Mouse (Mus musculus) midbrain, embryonic 13.5 days (tissue): ENCODE measurements around the gene Arnt2. TPM values are rescaled to one million over a fixed set of nuclear protein-coding genes. Genes with fewer than 3 reads are reported as not detected.

ENCODE experiments used
- ATAC-seq: fragments of 200-750 bp; cut with Nextera tagmentation; 2 replicates; pipeline ENCODE4 v1.8.0; 2017; ENCODE audit warnings: mild to moderate bottlenecking, moderate TSS enrichment, moderate library complexity
- H3K27ac ChIP-seq: fragments of 300-500 bp; sonication (generic); 2 replicates; pipeline ENCODE4 v1.5.1; 2015; ENCODE audit warnings: inconsistent platforms, mild to moderate bottlenecking, moderate library complexity
- H3K27me3 ChIP-seq: fragments of 300-500 bp; sonication (generic); 2 replicates; pipeline ENCODE4 v1.6.1; 2015; ENCODE audit warnings: mild to moderate bottlenecking, inconsistent platforms
- H3K36me3 ChIP-seq: fragments of 300-500 bp; sonication (generic); 2 replicates; pipeline ENCODE4 v1.6.1; 2015; ENCODE audit warnings: mild to moderate bottlenecking, inconsistent platforms
- H3K4me1 ChIP-seq: fragments of 300-500 bp; sonication (generic); replicated peaks from 2 replicates; pipeline ENCODE4 v1.6.1; 2015; ENCODE audit warnings: inconsistent platforms
- H3K4me2 ChIP-seq: fragments of 300-500 bp; sonication (generic); replicated peaks from 2 replicates; pipeline ENCODE4 v1.6.1; 2015; ENCODE audit warnings: moderate library complexity, mild to moderate bottlenecking, inconsistent platforms
- H3K4me3 ChIP-seq: fragments of 300-500 bp; sonication (generic); replicated peaks from 2 replicates; pipeline ENCODE4 v1.5.1; 2015; ENCODE audit warnings: mild to moderate bottlenecking, inconsistent platforms
- H3K9ac ChIP-seq: fragments of 300-500 bp; sonication (generic); replicated peaks from 2 replicates; pipeline ENCODE4 v1.6.1; 2015; ENCODE audit warnings: mild to moderate bottlenecking, inconsistent platforms
- H3K9me3 ChIP-seq: fragments of 300-500 bp; sonication (generic); 2 replicates; pipeline ENCODE4 v1.6.1; 2016; ENCODE audit warnings: mild to moderate bottlenecking, inconsistent platforms
- WGBS: fragments of 180-500 bp; shearing (Covaris S2); methylation state at CpG from one replicate; pipeline ENCODE4 v1.1.7; 2015; 5-methylcytosine and 5-hydroxymethylcytosine counted together
- polyA plus RNA-seq: library from polyadenylated mRNA; unstranded; fragments of >200 nt; fragmentation: Nextera tagmentation; extraction: Ambion mirVana; gene quantifications from 2 replicates; pipeline ENCODE4 v1.2.1, GENCODE M21; 2015

Gene Arnt2
- polyA plus RNA-seq, 1 experiment from 2014 or later = 77.1 TPM

DNA sequence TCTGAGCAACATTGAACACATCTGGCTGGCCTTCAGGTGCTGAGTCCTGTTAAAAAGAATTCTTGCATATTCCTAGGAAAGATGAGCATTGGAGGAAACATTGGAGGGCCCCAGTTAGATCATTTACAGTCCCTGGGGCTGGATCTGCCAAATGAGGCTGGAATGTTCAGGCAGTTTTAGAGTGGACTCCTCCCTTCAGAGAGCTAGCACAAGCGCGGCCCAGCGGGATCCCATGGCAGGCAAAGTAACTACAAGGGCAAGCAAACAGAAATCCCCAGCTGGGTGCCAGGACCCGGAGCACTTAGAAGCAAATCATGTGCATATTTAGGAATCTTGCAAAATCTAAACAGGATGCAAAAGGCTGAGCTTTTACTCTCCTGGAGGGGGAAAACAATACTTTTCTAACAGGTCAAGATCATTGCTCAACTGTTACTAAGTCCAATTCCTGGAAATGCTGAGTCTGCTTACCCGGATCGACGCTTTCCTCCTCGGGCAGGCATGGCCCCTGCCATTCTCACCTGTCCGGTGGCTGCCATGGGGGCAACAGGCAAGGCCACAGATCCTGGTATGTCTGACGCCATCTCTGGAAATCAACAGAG is 48.8 kb downstream of the Arnt2 start:
- Histone ChIP-seq H3K36me3 (peaks cover 42% of the 10 kb centered on the region), H3K27me3 (no peaks in the 10 kb centered on the region), H3K4me1 (peaks cover 19% of the 10 kb centered on the region), H3K27ac (no peak overlapping the region), H3K4me2 (no peak overlapping the region), H3K4me3 (no peak overlapping the region), H3K9me3 (no peaks in the 10 kb centered on the region), H3K9ac (no peak overlapping the region)
- ATAC-seq = no peak
- 79% methylated on average over 10 of the region's 10 CpGs for WGBS

DNA sequence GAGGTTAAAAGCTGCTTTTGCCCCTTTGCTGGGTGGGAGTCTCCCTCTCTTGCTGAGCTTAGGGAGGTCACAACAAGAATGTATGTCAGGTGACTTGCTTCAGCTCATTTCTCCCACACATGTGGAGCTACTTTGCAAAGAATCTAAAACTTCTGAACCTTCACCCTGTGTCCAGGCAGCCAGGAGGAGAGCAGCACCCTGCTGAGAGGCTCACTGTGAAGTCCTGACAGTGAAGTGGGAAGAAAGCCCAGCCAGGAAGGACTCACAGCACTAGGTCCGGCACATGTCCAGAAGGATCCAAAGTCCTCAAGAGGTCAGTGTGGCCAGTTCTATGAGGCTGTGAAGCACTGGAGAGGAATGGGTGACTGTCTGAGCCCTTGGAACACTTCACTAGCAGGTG is 51.5 kb downstream of the Arnt2 start:
- Histone ChIP-seq H3K9me3 (no peaks in the 10 kb centered on the region), H3K4me2 (no peak overlapping the region), H3K4me3 (no peak overlapping the region), H3K9ac (no peak overlapping the region), H3K36me3 (peaks cover 50% of the 10 kb centered on the region), H3K4me1 (0 out of 2 replicates have a peak, but pooled peaks cover 4% of the 10 kb centered on the region), H3K27me3 (no peaks in the 10 kb centered on the region), H3K27ac (no peak overlapping the region)
- no peak for ATAC-seq
- WGBS = 59% methylated on average over 1 of the region's 1 CpGs

DNA sequence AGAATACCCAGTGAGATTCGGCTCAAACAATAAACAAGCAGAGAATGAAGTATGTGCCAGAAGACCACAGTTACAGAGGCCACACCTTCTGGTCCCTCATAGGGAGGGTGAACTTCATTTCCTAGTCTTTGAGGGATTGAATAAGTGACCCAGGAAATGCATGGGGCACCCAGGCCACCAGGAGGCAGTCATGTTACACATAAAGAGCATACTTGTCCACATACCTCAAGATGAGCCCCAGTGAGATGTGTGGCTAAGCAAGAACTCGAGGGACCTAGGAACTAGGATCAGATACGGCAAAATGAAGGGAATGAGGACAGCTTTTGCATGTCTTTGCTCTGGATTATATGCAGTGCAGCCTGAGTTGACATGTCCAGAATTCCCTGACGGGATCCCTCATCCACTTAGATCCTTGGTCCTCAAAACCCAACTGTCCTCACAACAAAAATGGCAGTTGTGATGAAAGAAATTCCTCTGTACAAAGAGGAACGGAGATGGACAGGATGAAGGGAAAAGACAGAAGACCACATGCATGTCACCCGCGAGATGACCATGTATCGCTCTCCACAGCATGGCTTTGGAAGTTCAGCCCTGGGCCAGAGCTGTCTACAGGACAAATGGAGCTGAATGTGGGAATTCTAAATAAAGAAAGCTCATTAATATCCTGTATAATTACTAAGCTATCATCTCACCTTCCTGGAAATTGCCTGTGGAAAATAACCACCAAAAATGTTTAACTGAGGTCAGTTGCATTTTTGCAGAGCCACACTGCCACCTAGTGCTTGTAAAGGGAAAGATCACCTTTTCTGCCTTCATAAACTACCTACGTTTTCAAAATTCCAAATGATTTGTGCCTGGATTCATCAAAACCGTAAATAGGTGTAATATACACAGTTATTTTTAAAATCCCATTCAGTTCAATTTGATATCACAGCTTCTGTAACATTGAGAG is 54.1 kb downstream of the Arnt2 start:
- Histone ChIP-seq H3K4me2 (no peak overlapping the region), H3K4me1 (0 out of 2 replicates have a peak, but pooled peaks cover 2% of the 10 kb centered on the region), H3K27me3 (no peaks in the 10 kb centered on the region), H3K9me3 (no peaks in the 10 kb centered on the region), H3K4me3 (no peak overlapping the region), H3K9ac (no peak overlapping the region), H3K27ac (no peak overlapping the region), H3K36me3 (peaks cover 63% of the 10 kb centered on the region)
- 76% methylated on average over 10 of the region's 10 CpGs for WGBS
- ATAC-seq = peak; percentile 59

DNA sequence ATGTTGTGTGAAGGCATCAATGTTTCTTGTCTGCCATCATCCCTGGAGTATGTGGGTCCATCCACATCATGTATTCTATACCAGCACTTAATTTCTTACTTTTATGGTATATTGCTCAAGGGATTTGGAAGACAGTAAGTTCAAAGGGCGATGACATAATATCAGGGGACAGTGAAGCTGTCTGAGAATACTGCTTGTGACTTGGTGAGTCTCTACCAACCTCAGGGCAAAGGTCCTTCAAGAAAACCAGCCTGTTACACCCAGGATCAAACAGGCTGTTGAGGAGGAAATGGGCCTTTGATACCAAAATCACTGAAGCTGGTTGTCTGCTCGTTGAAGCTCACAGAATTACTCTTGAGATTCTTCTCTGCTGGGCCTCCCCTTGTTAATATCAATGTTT is 55.1 kb downstream of the Arnt2 start:
- H3K27me3 ChIP-seq = no peaks in the 10 kb centered on the region
- no peak overlapping the region for H3K9ac ChIP-seq
- peaks cover 56% of the 10 kb centered on the region for H3K36me3 ChIP-seq
- 0 out of 2 replicates have a peak, but pooled peaks cover 2% of the 10 kb centered on the region for H3K4me1 ChIP-seq
- WGBS = 94% methylated on average over 2 of the region's 2 CpGs
- no peak overlapping the region for H3K4me2 ChIP-seq
- no peak overlapping the region for H3K4me3 ChIP-seq
- ATAC-seq = no peak
- no peaks in the 10 kb centered on the region for H3K9me3 ChIP-seq
- H3K27ac ChIP-seq = no peak overlapping the region

DNA sequence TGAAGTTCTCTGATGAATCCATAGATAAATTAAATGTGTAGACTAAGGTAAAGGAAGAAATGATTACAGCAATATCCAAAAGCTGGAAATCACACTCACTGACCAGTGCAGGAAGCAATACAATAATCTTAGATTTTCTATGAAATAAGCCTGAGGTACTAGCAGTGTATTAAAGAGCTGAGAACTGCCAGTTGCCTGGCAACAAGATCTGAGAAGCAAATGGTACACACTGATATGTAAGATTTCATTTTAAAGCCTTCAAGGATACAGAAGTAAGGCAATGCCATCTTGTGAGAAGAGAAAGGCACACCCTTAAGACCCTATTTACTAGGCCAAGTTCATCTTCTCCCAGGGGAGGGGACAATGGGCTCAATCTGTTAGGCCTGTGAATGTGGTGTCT is 59.4 kb downstream of the Arnt2 start:
- Histone ChIP-seq H3K27me3 (no peaks in the 10 kb centered on the region), H3K4me1 (no peaks in the 10 kb centered on the region), H3K4me2 (no peak overlapping the region), H3K27ac (no peak overlapping the region), H3K9ac (no peak overlapping the region), H3K36me3 (peaks cover 76% of the 10 kb centered on the region), H3K9me3 (no peaks in the 10 kb centered on the region), H3K4me3 (no peak overlapping the region)
- no peak for ATAC-seq

DNA sequence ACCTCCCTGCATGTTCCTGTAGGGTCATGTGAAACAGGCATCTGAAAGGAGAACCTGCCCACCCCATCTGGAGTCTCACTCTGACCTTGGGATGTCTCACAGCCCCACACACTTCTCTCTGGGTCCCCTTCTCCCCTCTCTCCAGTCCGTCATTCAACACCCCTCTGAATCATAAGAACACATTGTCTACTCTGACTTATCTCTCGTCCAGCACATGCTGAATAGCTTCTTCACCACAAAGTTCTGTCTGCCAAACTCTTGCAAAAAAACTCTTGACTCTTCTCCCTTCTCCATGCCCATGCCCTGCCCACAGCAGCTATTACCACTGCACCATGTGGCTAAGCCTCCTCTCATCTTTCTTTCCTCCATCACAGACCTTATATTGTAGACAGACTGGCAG is 60.0 kb downstream of the Arnt2 start:
- Histone ChIP-seq H3K4me3 (no peak overlapping the region), H3K9ac (no peak overlapping the region), H3K4me1 (no peaks in the 10 kb centered on the region), H3K36me3 (peaks cover 82% of the 10 kb centered on the region), H3K27ac (no peak overlapping the region), H3K9me3 (no peaks in the 10 kb centered on the region), H3K4me2 (no peak overlapping the region), H3K27me3 (no peaks in the 10 kb centered on the region)
- 91% methylated on average over 2 of the region's 2 CpGs for WGBS
- no peak for ATAC-seq

DNA sequence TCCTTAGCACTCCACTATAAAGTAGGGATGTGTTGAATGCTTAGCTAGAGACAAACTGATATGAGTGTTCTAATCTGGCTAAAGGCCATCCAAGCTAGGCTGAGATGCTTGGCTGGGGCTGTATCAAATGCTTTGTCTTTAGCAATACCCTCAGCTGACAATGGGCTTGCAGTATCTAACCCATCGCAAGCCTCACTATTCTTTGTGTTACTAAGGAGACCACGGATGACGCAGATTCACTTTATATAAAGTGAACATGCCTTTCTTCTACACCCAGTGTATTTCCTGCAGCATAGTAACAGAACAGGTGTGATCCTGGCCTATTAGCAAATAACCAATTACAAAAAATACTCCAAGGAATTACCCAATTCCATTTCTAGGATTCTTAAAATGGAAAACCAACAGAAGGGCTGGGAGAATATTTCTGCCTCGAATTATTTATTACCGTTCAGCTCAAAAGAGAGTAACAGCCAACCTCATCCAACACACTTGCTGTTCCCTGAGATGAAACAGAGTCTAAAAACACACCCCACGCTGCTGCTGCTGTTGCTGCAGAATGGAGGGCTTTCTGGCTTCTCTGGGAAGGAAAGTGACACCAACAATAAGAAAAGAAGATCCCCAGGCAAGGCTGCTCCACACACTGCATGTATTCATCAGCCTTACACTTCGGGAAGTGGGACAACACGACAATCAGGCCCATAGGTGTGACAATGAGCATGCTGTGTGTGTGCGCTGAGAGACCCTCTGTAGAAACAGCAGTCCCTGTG is 61.6 kb downstream of the Arnt2 start:
- Histone ChIP-seq H3K27ac (no peak overlapping the region), H3K27me3 (no peaks in the 10 kb centered on the region), H3K36me3 (peaks cover 88% of the 10 kb centered on the region), H3K9me3 (0 out of 2 replicates have a peak, but pooled peaks cover 8% of the 10 kb centered on the region), H3K4me1 (no peaks in the 10 kb centered on the region), H3K4me3 (no peak overlapping the region), H3K4me2 (no peak overlapping the region), H3K9ac (no peak overlapping the region)
- ATAC-seq = no peak
- 90% methylated on average over 9 of the region's 9 CpGs for WGBS

DNA sequence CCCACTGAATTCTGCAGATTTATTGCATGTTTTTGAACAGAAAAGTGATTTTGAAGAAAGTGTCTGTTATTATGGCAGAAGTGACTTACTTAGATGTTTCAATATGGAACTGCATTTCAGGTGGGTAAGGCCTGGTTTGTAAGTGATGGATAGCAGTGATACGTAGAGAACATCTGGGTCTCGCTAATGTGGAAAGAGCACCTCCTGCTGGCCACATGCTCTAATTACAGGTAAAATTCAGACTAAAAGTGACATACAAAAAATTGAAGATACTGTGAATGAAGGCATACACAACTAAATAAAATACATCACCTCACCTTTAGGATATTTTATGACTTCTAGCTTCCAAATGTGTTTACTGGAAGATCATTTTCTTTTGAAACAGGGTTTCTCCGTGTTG is 66.8 kb downstream of the Arnt2 start:
- H3K9ac ChIP-seq = no peak overlapping the region
- H3K4me2 ChIP-seq = no peak overlapping the region
- H3K9me3 ChIP-seq = 0 out of 2 replicates have a peak, but pooled peaks cover 8% of the 10 kb centered on the region
- H3K4me3 ChIP-seq = no peak overlapping the region
- no peaks in the 10 kb centered on the region for H3K27me3 ChIP-seq
- ATAC-seq = no peak
- no peaks in the 10 kb centered on the region for H3K4me1 ChIP-seq
- no peak overlapping the region for H3K27ac ChIP-seq
- peaks cover 90% of the 10 kb centered on the region for H3K36me3 ChIP-seq
- WGBS = 99% methylated on average over 3 of the region's 3 CpGs

DNA sequence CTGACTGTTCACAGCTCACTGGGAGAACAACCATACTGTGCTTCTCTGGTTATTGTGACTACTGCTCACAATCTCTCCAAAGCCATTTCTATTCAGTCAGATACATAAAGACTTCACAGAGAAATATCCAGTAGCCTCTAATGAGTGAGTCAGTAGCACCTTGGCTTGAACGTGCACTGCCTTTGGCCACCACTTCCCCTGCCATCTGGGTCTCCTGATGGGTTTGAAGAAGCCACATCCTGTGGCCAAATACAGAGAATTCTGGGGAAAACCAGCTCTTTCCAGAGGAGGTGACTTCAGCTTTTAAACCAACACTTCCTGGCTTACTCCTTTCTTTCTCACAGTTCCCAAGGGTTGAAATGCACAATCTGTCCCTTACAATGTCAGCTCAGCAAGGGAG is 69.0 kb downstream of the Arnt2 start:
- no peak overlapping the region for H3K9ac ChIP-seq
- peaks cover 4% of the 10 kb centered on the region; the same call in 1 of the 2 replicates for H3K4me1 ChIP-seq
- 94% methylated on average over 1 of the region's 1 CpGs for WGBS
- 0 out of 2 replicates have a peak, but pooled peaks cover 8% of the 10 kb centered on the region for H3K9me3 ChIP-seq
- H3K4me2 ChIP-seq = no peak overlapping the region
- H3K4me3 ChIP-seq = no peak overlapping the region
- no peak for ATAC-seq
- H3K36me3 ChIP-seq = peaks cover 79% of the 10 kb centered on the region
- no peak overlapping the region for H3K27ac ChIP-seq
- no peaks in the 10 kb centered on the region for H3K27me3 ChIP-seq

DNA sequence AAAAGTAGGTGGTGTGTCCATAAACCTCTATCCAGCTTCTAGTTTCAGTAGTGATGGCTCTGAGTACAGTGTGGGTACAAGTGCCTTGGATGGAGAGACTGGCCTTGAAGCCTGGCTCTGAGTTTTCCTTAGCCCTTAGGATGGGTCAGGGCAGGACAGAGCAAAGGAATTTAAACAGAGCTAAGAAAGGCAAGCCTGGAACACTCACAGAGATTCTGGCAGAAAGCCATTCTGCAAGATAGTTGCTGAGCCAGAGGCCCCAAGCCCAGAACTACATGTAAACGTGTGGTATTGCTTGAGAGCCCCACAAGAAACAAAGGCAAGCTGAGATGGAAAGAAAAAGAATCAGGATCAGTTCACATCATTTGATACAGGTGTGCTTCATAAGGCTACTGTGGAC is 70.8 kb downstream of the Arnt2 start:
- ATAC-seq = no peak
- peaks cover 64% of the 10 kb centered on the region for H3K36me3 ChIP-seq
- H3K4me2 ChIP-seq = no peak overlapping the region
- no peaks in the 10 kb centered on the region for H3K27me3 ChIP-seq
- no peak overlapping the region for H3K4me3 ChIP-seq
- no peak overlapping the region for H3K27ac ChIP-seq
- no peak overlapping the region for H3K9ac ChIP-seq
- 76% methylated on average over 1 of the region's 1 CpGs for WGBS
- 0 out of 2 replicates have a peak, but pooled peaks cover 5% of the 10 kb centered on the region for H3K9me3 ChIP-seq
- H3K4me1 ChIP-seq = peaks cover 4% of the 10 kb centered on the region; the same call in 1 of the 2 replicates

DNA sequence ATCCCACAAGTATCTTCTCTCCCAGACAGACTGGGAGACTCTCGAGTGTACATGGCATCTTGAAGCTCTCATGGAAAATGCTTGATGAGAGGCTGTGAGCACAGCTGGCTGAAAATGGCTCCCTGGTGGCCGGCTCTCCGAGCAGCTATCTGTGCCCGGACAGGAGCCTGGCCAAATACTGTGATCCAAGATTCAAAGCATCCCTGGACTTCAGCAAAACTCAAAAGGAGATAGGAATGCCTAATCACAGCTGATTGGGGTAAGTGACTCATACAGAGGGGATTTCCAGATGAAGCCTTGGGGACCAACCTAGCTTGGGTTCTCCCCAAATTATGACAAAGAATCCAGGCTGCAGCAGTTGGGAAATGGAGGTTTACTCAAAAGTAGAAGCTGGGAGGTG is 72.2 kb downstream of the Arnt2 start:
- WGBS = 77% methylated on average over 4 of the region's 4 CpGs
- Histone ChIP-seq H3K9ac (no peak overlapping the region), H3K27ac (no peak overlapping the region), H3K4me1 (peaks cover 8% of the 10 kb centered on the region; the same call in 1 of the 2 replicates), H3K9me3 (no peaks in the 10 kb centered on the region), H3K4me2 (no peak overlapping the region), H3K27me3 (no peaks in the 10 kb centered on the region), H3K4me3 (no peak overlapping the region), H3K36me3 (peaks cover 56% of the 10 kb centered on the region)
- no peak for ATAC-seq

DNA sequence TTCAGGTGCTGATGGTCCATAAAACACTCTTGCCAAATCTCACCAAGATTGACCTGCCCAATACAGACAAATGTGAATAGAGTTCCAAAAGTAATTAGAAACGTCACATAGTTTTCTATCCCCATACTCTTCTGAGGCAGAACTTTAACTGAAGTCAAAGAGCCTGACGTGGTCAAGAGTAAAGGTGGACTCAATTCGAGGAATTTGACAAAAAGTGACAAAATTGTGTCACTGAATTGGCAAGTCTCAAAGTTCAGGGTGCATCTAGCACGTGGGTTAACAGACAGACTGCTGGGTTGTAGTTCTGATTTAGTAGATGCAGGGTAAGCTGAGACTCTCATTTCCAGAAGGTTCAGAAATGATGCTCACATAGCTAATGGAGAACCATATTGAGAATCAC is 73.1 kb downstream of the Arnt2 start:
- Histone ChIP-seq H3K9ac (no peak overlapping the region), H3K9me3 (no peaks in the 10 kb centered on the region), H3K27me3 (no peaks in the 10 kb centered on the region), H3K4me1 (peaks cover 17% of the 10 kb centered on the region), H3K27ac (no peak overlapping the region), H3K36me3 (peaks cover 49% of the 10 kb centered on the region), H3K4me3 (no peak overlapping the region), H3K4me2 (no peak overlapping the region)
- ATAC-seq = no peak
- WGBS = 94% methylated on average over 4 of the region's 4 CpGs
